Mouse (Mus musculus): ENCODE measurements around the gene Ttc30a1. TPM values are rescaled to one million over a fixed set of nuclear protein-coding genes. Genes with fewer than 3 reads are reported as not detected.
A peak's percentile ranks its signal among the peaks of the same experiment; 100 is the strongest.

Ttc30a1 gene
- polyA plus RNA-seq, 1 experiment from 2014 or later: 9.2 TPM

DNA sequence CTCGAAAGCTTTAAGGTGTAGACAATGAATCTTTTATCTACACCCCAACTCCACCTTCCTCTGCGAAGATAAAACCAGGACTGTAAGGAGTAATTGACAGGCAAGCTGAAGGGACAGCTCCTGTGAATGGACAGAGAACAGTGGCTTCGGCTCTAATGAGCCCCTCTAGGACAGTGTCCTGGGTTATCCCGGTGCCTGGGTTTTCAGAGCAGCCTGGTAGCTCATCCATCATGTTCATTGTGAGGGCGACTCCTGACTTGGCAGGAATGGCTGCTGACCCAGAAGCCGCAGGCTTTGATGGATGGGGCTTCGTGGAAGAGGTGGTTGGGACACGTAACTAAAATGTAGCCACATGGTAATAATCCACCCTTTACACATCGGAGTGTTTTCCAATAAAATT, 21.1 kb upstream of the Ttc30a1 start:
- Histone ChIP-seq H3K4me1 (replicated peaks; ENCODE audit: control insufficient read depth, insufficient read depth, low read length) (peaks cover 2% of the 10 kb centered on the region; the same call in 1 of the 2 replicates), H3K36me3 (ENCODE audit: control insufficient read depth, insufficient read depth, low read length) (no peaks in the 10 kb centered on the region), H3K9ac (ENCODE audit: low read depth, low read length) (no peak overlapping the region), H3K4me3 (ENCODE audit: low read depth, low read length) (no peak overlapping the region), H3K27ac (ENCODE audit: low read depth, low read length) (peak overlapping the region; percentile 71), H3K9me3 (ENCODE audit: control insufficient read depth, low read length) (no peaks in the 10 kb centered on the region), H3K27me3 (ENCODE audit: control insufficient read depth, insufficient read depth, low read length) (no peaks in the 10 kb centered on the region), H3K4me2 (replicated peaks; ENCODE audit: low read depth, low read length) (no peak overlapping the region)
- ATAC-seq (ENCODE audit: low FRiP score): peak; percentile 70; the same call in 1 of the 2 replicates
- 36% methylated on average over 9 of the region's 9 CpGs for WGBS
- DNase-seq (ENCODE audit: low spot score): peak; percentile 49

DNA sequence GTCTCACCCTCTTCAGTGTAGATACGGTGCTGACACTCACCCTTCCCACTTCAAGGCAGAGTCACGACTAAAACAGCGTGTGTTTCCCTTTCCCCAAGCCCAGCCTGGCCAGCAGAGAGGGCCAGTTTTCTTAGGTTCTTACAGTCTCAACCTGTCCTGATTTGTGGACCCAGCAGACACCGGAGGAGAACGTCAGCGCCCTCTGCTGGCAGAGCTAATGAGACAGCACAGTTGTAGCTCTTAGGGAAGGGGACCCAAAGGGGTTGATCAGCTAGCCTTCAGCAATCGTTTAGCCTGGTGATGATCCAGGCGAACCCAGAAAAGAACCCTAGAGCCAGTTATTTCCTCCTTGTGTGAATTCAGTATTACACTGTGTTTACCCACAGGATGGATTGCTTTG, 19.6 kb upstream of the Ttc30a1 start:
- H3K27me3 ChIP-seq (ENCODE audit: control insufficient read depth, insufficient read depth, low read length): no peaks in the 10 kb centered on the region
- ATAC-seq (ENCODE audit: low FRiP score) (no peak), DNase-seq (ENCODE audit: low spot score) (peak; percentile 50)
- no peak overlapping the region for H3K27ac ChIP-seq (ENCODE audit: low read depth, low read length)
- H3K4me3 ChIP-seq (ENCODE audit: low read depth, low read length): no peak overlapping the region
- no peaks in the 10 kb centered on the region; the same call in 1 of the 2 replicates for H3K4me1 ChIP-seq (replicated peaks; ENCODE audit: control insufficient read depth, insufficient read depth, low read length)
- H3K36me3 ChIP-seq (ENCODE audit: control insufficient read depth, insufficient read depth, low read length): no peaks in the 10 kb centered on the region
- WGBS: 45% methylated on average over 8 of the region's 8 CpGs
- H3K9ac ChIP-seq (ENCODE audit: low read depth, low read length): no peak overlapping the region
- H3K9me3 ChIP-seq (ENCODE audit: control insufficient read depth, low read length): no peaks in the 10 kb centered on the region
- H3K4me2 ChIP-seq (replicated peaks; ENCODE audit: low read depth, low read length): no peak overlapping the region

- H3K27me3 ChIP-seq (ENCODE audit: control insufficient read depth, insufficient read depth, low read length): no peaks in the 10 kb centered on the region
- H3K27ac ChIP-seq (ENCODE audit: low read depth, low read length): peak overlapping the region; percentile 43; the same call in 1 of the 2 replicates
- DNase-seq (ENCODE audit: low spot score): no peak
- no peak overlapping the region for H3K4me2 ChIP-seq (replicated peaks; ENCODE audit: low read depth, low read length)
- ATAC-seq (ENCODE audit: low FRiP score): no peak
- H3K4me1 ChIP-seq (replicated peaks; ENCODE audit: control insufficient read depth, insufficient read depth, low read length): no peaks in the 10 kb centered on the region; the same call in 1 of the 2 replicates
- no peaks in the 10 kb centered on the region for H3K9me3 ChIP-seq (ENCODE audit: control insufficient read depth, low read length)
- no peak overlapping the region for H3K9ac ChIP-seq (ENCODE audit: low read depth, low read length)
- 26% methylated on average over 12 of the region's 12 CpGs for WGBS
- H3K4me3 ChIP-seq (ENCODE audit: low read depth, low read length): no peak overlapping the region
- H3K36me3 ChIP-seq (ENCODE audit: control insufficient read depth, insufficient read depth, low read length): no peaks in the 10 kb centered on the region
These were observed 17.9 kb upstream of the Ttc30a1 start for GRCm38 (mm10) chr2:75999636-76000035.

- H3K4me3 ChIP-seq (ENCODE audit: low read depth, low read length): no peak overlapping the region
- DNase-seq (ENCODE audit: low spot score) (peak; percentile 41), ATAC-seq (ENCODE audit: low FRiP score) (peak; percentile 36; the same call in 1 of the 2 replicates)
- no peaks in the 10 kb centered on the region; the same call in 1 of the 2 replicates for H3K4me1 ChIP-seq (replicated peaks; ENCODE audit: control insufficient read depth, insufficient read depth, low read length)
- H3K36me3 ChIP-seq (ENCODE audit: control insufficient read depth, insufficient read depth, low read length): no peaks in the 10 kb centered on the region
- no peak overlapping the region for H3K9ac ChIP-seq (ENCODE audit: low read depth, low read length)
- 27% methylated on average over 8 of the region's 8 CpGs for WGBS
- H3K9me3 ChIP-seq (ENCODE audit: control insufficient read depth, low read length): no peaks in the 10 kb centered on the region
- H3K27me3 ChIP-seq (ENCODE audit: control insufficient read depth, insufficient read depth, low read length): no peaks in the 10 kb centered on the region
- H3K27ac ChIP-seq (ENCODE audit: low read depth, low read length): peak overlapping the region; percentile 56; the same call in 1 of the 2 replicates
- no peak overlapping the region for H3K4me2 ChIP-seq (replicated peaks; ENCODE audit: low read depth, low read length)
These were observed 16.9 kb upstream of the Ttc30a1 start for GRCm38 (mm10) chr2:75998692-75999091.

GRCm38 (mm10) chr2:75997726-75998125, 16.0 kb upstream of the Ttc30a1 start:
- WGBS: 26% methylated on average over 12 of the region's 12 CpGs
- Histone ChIP-seq H3K36me3 (ENCODE audit: control insufficient read depth, insufficient read depth, low read length) (no peaks in the 10 kb centered on the region), H3K27ac (ENCODE audit: low read depth, low read length) (no peak overlapping the region; the same call in 1 of the 2 replicates), H3K27me3 (ENCODE audit: control insufficient read depth, insufficient read depth, low read length) (no peaks in the 10 kb centered on the region), H3K9ac (ENCODE audit: low read depth, low read length) (no peak overlapping the region), H3K9me3 (ENCODE audit: control insufficient read depth, low read length) (no peaks in the 10 kb centered on the region), H3K4me1 (replicated peaks; ENCODE audit: control insufficient read depth, insufficient read depth, low read length) (no peaks in the 10 kb centered on the region; the same call in 1 of the 2 replicates), H3K4me2 (replicated peaks; ENCODE audit: low read depth, low read length) (no peak overlapping the region), H3K4me3 (ENCODE audit: low read depth, low read length) (no peak overlapping the region)
- ATAC-seq (ENCODE audit: low FRiP score) (no peak), DNase-seq (ENCODE audit: low spot score) (no peak)

DNA sequence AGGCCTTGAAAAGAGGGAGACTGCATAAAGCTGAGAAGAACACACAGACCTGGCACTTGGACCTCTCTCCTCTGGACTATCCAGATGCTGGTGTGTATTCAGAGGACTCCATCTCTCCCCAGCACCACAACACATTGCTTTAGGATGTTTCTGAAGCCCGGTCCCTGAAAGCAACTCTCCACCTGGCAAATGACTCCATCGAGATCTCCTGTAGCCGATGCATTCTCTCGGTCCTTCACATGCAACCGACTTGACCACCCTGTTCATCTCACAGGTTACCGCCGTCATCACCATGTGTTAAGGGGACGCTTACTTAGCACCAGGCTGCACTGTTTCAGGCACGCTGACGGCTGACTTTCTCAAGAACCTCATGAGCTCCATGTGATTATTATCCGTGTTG, 13.1 kb upstream of the Ttc30a1 start:
- H3K27me3 ChIP-seq (ENCODE audit: control insufficient read depth, insufficient read depth, low read length): no peaks in the 10 kb centered on the region
- no peak overlapping the region for H3K4me2 ChIP-seq (replicated peaks; ENCODE audit: low read depth, low read length)
- ATAC-seq (ENCODE audit: low FRiP score): no peak
- 96% methylated on average over 11 of the region's 11 CpGs for WGBS
- no peak overlapping the region for H3K27ac ChIP-seq (ENCODE audit: low read depth, low read length)
- H3K9me3 ChIP-seq (ENCODE audit: control insufficient read depth, low read length): no peaks in the 10 kb centered on the region
- no peak for DNase-seq (ENCODE audit: low spot score)
- H3K36me3 ChIP-seq (ENCODE audit: control insufficient read depth, insufficient read depth, low read length): no peaks in the 10 kb centered on the region
- H3K4me3 ChIP-seq (ENCODE audit: low read depth, low read length): no peak overlapping the region
- H3K9ac ChIP-seq (ENCODE audit: low read depth, low read length): no peak overlapping the region
- H3K4me1 ChIP-seq (replicated peaks; ENCODE audit: control insufficient read depth, insufficient read depth, low read length): peaks cover 4% of the 10 kb centered on the region; the same call in 1 of the 2 replicates

- H3K9ac ChIP-seq (ENCODE audit: low read depth, low read length): no peak overlapping the region
- 0 out of 2 replicates have a peak overlapping the region, but pooled peaks have one; percentile 6 for H3K27ac ChIP-seq (ENCODE audit: low read depth, low read length)
- peaks cover 6% of the 10 kb centered on the region; the same call in 1 of the 2 replicates for H3K4me1 ChIP-seq (replicated peaks; ENCODE audit: control insufficient read depth, insufficient read depth, low read length)
- no peaks in the 10 kb centered on the region for H3K27me3 ChIP-seq (ENCODE audit: control insufficient read depth, insufficient read depth, low read length)
- WGBS: 40% methylated on average over 6 of the region's 6 CpGs
- H3K4me3 ChIP-seq (ENCODE audit: low read depth, low read length): no peak overlapping the region
- ATAC-seq (ENCODE audit: low FRiP score) (no peak), DNase-seq (ENCODE audit: low spot score) (no peak)
- H3K4me2 ChIP-seq (replicated peaks; ENCODE audit: low read depth, low read length): no peak overlapping the region
- no peaks in the 10 kb centered on the region for H3K9me3 ChIP-seq (ENCODE audit: control insufficient read depth, low read length)
- no peaks in the 10 kb centered on the region for H3K36me3 ChIP-seq (ENCODE audit: control insufficient read depth, insufficient read depth, low read length)
These were observed 9.9 kb upstream of the Ttc30a1 start for GRCm38 (mm10) chr2:75991581-75992205.

DNA sequence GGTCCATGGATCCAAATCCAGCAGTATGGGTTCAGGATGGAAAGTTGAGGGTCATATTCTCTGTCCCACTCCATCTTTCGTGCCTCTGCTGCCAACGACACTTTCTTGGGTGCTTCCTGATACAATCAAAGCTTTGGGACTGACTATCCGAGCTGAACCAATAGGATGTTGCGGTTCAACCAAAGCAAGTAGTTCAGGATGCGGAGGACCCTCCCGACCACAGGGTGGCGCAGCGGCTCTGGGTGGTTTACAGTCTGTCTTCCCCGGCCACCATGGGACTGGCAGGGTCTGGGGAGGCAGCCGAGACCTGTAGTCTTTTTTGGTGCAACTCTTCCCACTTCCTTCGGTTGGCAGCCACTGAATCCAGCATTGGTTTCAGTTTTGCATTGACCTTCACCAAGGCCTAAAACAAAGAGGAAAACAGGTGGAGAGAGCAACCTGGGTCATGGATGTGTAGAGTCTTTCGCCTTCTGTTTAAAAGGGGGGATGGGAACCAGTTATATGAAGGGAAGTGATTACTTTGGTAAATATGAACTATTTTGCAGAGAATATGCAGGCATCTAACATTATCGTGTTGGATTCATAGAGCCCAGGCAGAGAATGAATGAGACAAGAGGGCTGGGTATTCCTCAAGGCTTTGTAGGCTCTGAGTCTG, 9.2 kb upstream of the Ttc30a1 start:
- no peaks in the 10 kb centered on the region for H3K27me3 ChIP-seq (ENCODE audit: control insufficient read depth, insufficient read depth, low read length)
- no peak overlapping the region for H3K4me3 ChIP-seq (ENCODE audit: low read depth, low read length)
- WGBS: 44% methylated on average over 13 of the region's 13 CpGs
- H3K9ac ChIP-seq (ENCODE audit: low read depth, low read length): no peak overlapping the region
- H3K27ac ChIP-seq (ENCODE audit: low read depth, low read length): 0 out of 2 replicates have a peak overlapping the region, but pooled peaks have one; percentile 6
- no peaks in the 10 kb centered on the region for H3K9me3 ChIP-seq (ENCODE audit: control insufficient read depth, low read length)
- peak; percentile 79 for DNase-seq (ENCODE audit: low spot score)
- peaks cover 6% of the 10 kb centered on the region; the same call in 1 of the 2 replicates for H3K4me1 ChIP-seq (replicated peaks; ENCODE audit: control insufficient read depth, insufficient read depth, low read length)
- H3K36me3 ChIP-seq (ENCODE audit: control insufficient read depth, insufficient read depth, low read length): no peaks in the 10 kb centered on the region
- peak; percentile 53 for ATAC-seq (ENCODE audit: low FRiP score)
- H3K4me2 ChIP-seq (replicated peaks; ENCODE audit: low read depth, low read length): no peak overlapping the region
